Mouse (Mus musculus): ENCODE data around the gene Tdrd7. TPM values are rescaled to one million over a fixed set of nuclear protein-coding genes. Genes with fewer than 3 reads are reported as not detected.

Gene Tdrd7
- polyA plus RNA-seq, 1 experiment from 2014 or later, result 10.9 TPM

- no peaks in the 10 kb centered on the region for H3K36me3 ChIP-seq
- H3K4me3 ChIP-seq, result peak within 1 kb of the TSS; percentile 74
- peaks cover 48% of the 10 kb centered on the region for H3K4me1 ChIP-seq
- H3K9me3 ChIP-seq (replicated peaks), result no peaks in the 10 kb centered on the region
- peak; percentile 58 for DNase-seq (ENCODE audit: low spot score)
- H3K27me3 ChIP-seq (ENCODE audit: low read depth, poor library complexity, severe bottlenecking), result peaks cover 67% of the 10 kb centered on the region
- 1% methylated on average over 69 of the region's 72 CpGs for WGBS
- H3K27ac ChIP-seq (replicated peaks), result peak within 1 kb of the TSS; percentile 68
Measured at GRCm38 (mm10) chr4:46038892-46039751, 74.0 kb downstream of the Tdrd7 start, which contains the start of gene Tmod1. Gene Tmod1, plus strand, starts transcription at chr4:46038935.

- H3K9me3 ChIP-seq (replicated peaks), result no peaks in the 10 kb centered on the region
Measured at GRCm38 (mm10) chr4:46039899-46040298, 74.8 kb downstream of the Tdrd7 start.

GRCm38 (mm10) chr4:46040594-46041192 is 75.6 kb downstream of the Tdrd7 start:
- Histone ChIP-seq H3K36me3 (no peaks in the 10 kb centered on the region), H3K27ac (replicated peaks) (peak overlapping the region; percentile 47), H3K4me3 (peak overlapping the region; percentile 7; the same call in 1 of the 2 replicates), H3K27me3 (ENCODE audit: low read depth, poor library complexity, severe bottlenecking) (peaks cover 62% of the 10 kb centered on the region), H3K9me3 (replicated peaks) (no peaks in the 10 kb centered on the region), H3K4me1 (peaks cover 48% of the 10 kb centered on the region)
- DNase-seq (ENCODE audit: low spot score), result peak; percentile 36
- WGBS, result 28% methylated on average over 9 of the region's 9 CpGs

More at GRCm38 (mm10) chr4:46039899-46040298, 74.8 kb downstream of the Tdrd7 start:
- H3K36me3 ChIP-seq, result no peaks in the 10 kb centered on the region
- DNase-seq (ENCODE audit: low spot score), result no peak
- 21% methylated on average over 6 of the region's 6 CpGs for WGBS
- peak overlapping the region; percentile 74 for H3K4me3 ChIP-seq
- 0 out of 2 replicates have a peak overlapping the region, but pooled peaks have one; percentile 68 for H3K27ac ChIP-seq (replicated peaks)
- H3K27me3 ChIP-seq (ENCODE audit: low read depth, poor library complexity, severe bottlenecking), result peaks cover 67% of the 10 kb centered on the region
- H3K4me1 ChIP-seq, result peaks cover 48% of the 10 kb centered on the region

GRCm38 (mm10) chr4:46041761-46042504 is 76.8 kb downstream of the Tdrd7 start:
- 25% methylated on average over 7 of the region's 7 CpGs for WGBS
- Histone ChIP-seq H3K36me3 (no peaks in the 10 kb centered on the region), H3K27ac (replicated peaks) (peak overlapping the region; percentile 49), H3K4me1 (peaks cover 48% of the 10 kb centered on the region), H3K9me3 (replicated peaks) (no peaks in the 10 kb centered on the region), H3K27me3 (ENCODE audit: low read depth, poor library complexity, severe bottlenecking) (peaks cover 58% of the 10 kb centered on the region), H3K4me3 (no peak overlapping the region)
- DNase-seq (ENCODE audit: low spot score), result no peak

- H3K27ac ChIP-seq (replicated peaks), result peak overlapping the region; percentile 49
- WGBS, result 33% methylated on average over 5 of the region's 5 CpGs
Measured at GRCm38 (mm10) chr4:46042505-46042850, 77.3 kb downstream of the Tdrd7 start.

GRCm38 (mm10) chr4:46043361-46043760 is 78.2 kb downstream of the Tdrd7 start:
- H3K27ac ChIP-seq (replicated peaks), result 0 out of 2 replicates have a peak overlapping the region, but pooled peaks have one; percentile 49
- H3K27me3 ChIP-seq (ENCODE audit: low read depth, poor library complexity, severe bottlenecking), result peaks cover 44% of the 10 kb centered on the region
- no peaks in the 10 kb centered on the region for H3K9me3 ChIP-seq (replicated peaks)
- no peak overlapping the region for H3K4me3 ChIP-seq
- H3K36me3 ChIP-seq, result no peaks in the 10 kb centered on the region
- H3K4me1 ChIP-seq, result peaks cover 44% of the 10 kb centered on the region
- WGBS, result 91% methylated on average over 8 of the region's 8 CpGs
- no peak for DNase-seq (ENCODE audit: low spot score)

More at GRCm38 (mm10) chr4:46042505-46042850, 77.3 kb downstream of the Tdrd7 start:
- no peak for DNase-seq (ENCODE audit: low spot score)
- H3K4me3 ChIP-seq, result no peak overlapping the region
- H3K9me3 ChIP-seq (replicated peaks), result no peaks in the 10 kb centered on the region
- no peaks in the 10 kb centered on the region for H3K36me3 ChIP-seq
- peaks cover 48% of the 10 kb centered on the region for H3K4me1 ChIP-seq
- peaks cover 53% of the 10 kb centered on the region for H3K27me3 ChIP-seq (ENCODE audit: low read depth, poor library complexity, severe bottlenecking)

- Histone ChIP-seq H3K4me3 (no peak overlapping the region), H3K9me3 (replicated peaks) (no peaks in the 10 kb centered on the region), H3K36me3 (no peaks in the 10 kb centered on the region), H3K27ac (replicated peaks) (no peak overlapping the region), H3K27me3 (ENCODE audit: low read depth, poor library complexity, severe bottlenecking) (0 out of 2 replicates have a peak, but pooled peaks cover 6% of the 10 kb centered on the region), H3K4me1 (peaks cover 3% of the 10 kb centered on the region)
- WGBS, result 83% methylated on average over 4 of the region's 4 CpGs
- no peak for DNase-seq (ENCODE audit: low spot score)
Measured at GRCm38 (mm10) chr4:46047971-46048370, 82.8 kb downstream of the Tdrd7 start.

GRCm38 (mm10) chr4:46048418-46048817 is 83.3 kb downstream of the Tdrd7 start:
- H3K27ac ChIP-seq (replicated peaks), result no peak overlapping the region
- no peaks in the 10 kb centered on the region for H3K4me1 ChIP-seq
- no peak overlapping the region for H3K4me3 ChIP-seq
- no peaks in the 10 kb centered on the region for H3K36me3 ChIP-seq
- WGBS, result 90% methylated on average over 7 of the region's 7 CpGs
- no peaks in the 10 kb centered on the region for H3K9me3 ChIP-seq (replicated peaks)
- DNase-seq (ENCODE audit: low spot score), result no peak
- 0 out of 2 replicates have a peak, but pooled peaks cover 1% of the 10 kb centered on the region for H3K27me3 ChIP-seq (ENCODE audit: low read depth, poor library complexity, severe bottlenecking)

GRCm38 (mm10) chr4:46053323-46054107 is 88.4 kb downstream of the Tdrd7 start:
- Histone ChIP-seq H3K9me3 (replicated peaks) (no peaks in the 10 kb centered on the region; the same call in 1 of the 2 replicates), H3K36me3 (no peaks in the 10 kb centered on the region), H3K4me3 (no peak overlapping the region), H3K27ac (replicated peaks) (no peak overlapping the region), H3K27me3 (ENCODE audit: low read depth, poor library complexity, severe bottlenecking) (no peaks in the 10 kb centered on the region), H3K4me1 (no peaks in the 10 kb centered on the region)
- WGBS, result 90% methylated on average over 9 of the region's 9 CpGs
- no peak for DNase-seq (ENCODE audit: low spot score)

GRCm38 (mm10) chr4:46056163-46056562 is 91.0 kb downstream of the Tdrd7 start:
- no peaks in the 10 kb centered on the region for H3K4me1 ChIP-seq
- no peaks in the 10 kb centered on the region for H3K27me3 ChIP-seq (ENCODE audit: low read depth, poor library complexity, severe bottlenecking)
- H3K4me3 ChIP-seq, result no peak overlapping the region
- no peaks in the 10 kb centered on the region for H3K36me3 ChIP-seq
- no peak for DNase-seq (ENCODE audit: low spot score)
- H3K9me3 ChIP-seq (replicated peaks), result no peaks in the 10 kb centered on the region; the same call in 1 of the 2 replicates
- WGBS, result 84% methylated on average over 5 of the region's 5 CpGs
- H3K27ac ChIP-seq (replicated peaks), result no peak overlapping the region

- Histone ChIP-seq H3K27ac (replicated peaks) (no peak overlapping the region), H3K36me3 (no peaks in the 10 kb centered on the region), H3K9me3 (replicated peaks) (no peaks in the 10 kb centered on the region; the same call in 1 of the 2 replicates), H3K4me3 (no peak overlapping the region), H3K27me3 (ENCODE audit: low read depth, poor library complexity, severe bottlenecking) (no peaks in the 10 kb centered on the region), H3K4me1 (no peaks in the 10 kb centered on the region)
- DNase-seq (ENCODE audit: low spot score), result no peak
- 89% methylated on average over 12 of the region's 12 CpGs for WGBS
Measured at GRCm38 (mm10) chr4:46061259-46061962, 96.3 kb downstream of the Tdrd7 start.

All from midbrain, embryonic 10.5 days (tissue).